Mouse (Mus musculus) layer of hippocampus, adult 9-10 months (tissue): ENCODE measurements around the gene Ptn.

Source experiments
- DNase-seq: peaks from one replicate; pipeline ENCODE4 v3.0.0; 2022; ENCODE audit warnings: low spot score

Gene Ptn

GRCm38 (mm10) chr6:36809747-36810285 is at the start of gene Ptn:
TSS of gene Ptn (minus strand) at chr6:36810220.
- no peak for DNase-seq

- DNase-seq, result no peak
Measured at GRCm38 (mm10) chr6:36858258-36859041, 48.4 kb upstream of the Ptn start.

DNA sequence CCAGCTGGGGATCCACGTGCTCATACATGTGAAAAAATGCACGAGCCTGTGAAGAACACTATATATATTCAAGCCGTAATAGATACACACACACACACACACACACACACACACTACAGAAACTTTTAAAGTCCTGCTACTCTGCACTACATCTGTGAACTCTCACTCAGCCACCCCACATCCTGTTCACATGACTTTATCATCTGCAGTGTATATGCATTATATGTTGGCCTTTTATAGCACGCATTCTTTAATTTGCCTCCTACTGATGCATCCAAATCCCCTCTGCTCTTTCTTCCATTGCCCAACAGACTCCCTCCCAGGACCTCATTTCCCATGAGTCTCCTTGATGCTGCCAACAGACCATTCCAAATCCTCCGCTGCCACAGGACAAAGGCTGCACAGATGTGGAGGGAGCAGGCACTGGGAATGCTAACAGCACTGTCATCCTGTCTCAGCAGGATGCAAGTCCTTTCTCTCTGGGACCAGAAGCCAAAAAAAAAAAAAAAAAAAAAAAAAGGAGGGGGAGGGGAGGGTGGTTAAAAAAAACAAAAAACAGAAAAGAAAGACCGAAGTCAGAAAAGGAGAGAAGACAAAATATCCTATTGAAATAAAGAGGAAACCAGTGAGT is 47.7 kb upstream of the Ptn start:
- DNase-seq, result no peak

DNA sequence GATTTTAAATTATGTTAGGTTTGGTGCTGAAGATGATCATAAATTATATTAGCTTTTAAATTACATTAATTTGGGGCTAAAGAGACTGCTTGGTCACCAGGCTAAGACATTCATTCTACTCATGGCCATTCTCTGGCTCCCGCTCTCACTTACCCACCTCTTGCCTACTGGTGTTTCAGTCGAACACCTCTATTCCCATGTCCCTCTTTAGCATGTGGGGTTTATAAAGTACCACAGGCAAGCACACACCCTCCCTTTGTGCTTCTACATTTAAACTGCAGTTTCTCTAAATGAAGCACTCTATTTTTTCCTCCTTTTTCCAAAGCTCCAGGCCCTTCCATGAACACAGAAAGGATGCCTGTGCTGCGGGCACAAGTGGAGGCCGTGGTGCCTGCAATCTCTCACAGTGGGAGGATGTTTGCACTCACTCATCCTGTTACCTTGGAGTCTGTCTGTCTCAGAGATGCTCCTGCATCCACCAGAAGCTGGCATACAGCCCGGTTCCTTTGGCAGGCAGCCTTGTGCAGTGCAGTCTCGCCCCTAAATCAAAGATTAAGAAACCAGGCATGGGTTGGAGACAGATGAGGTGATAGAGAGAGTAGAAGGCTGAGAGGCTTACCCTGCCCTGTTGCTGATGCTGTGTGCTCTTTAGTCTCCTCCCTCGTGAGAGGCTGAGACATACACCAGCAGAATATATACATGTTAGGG is 40.6 kb upstream of the Ptn start:
- DNase-seq, result peak; percentile 50

DNA sequence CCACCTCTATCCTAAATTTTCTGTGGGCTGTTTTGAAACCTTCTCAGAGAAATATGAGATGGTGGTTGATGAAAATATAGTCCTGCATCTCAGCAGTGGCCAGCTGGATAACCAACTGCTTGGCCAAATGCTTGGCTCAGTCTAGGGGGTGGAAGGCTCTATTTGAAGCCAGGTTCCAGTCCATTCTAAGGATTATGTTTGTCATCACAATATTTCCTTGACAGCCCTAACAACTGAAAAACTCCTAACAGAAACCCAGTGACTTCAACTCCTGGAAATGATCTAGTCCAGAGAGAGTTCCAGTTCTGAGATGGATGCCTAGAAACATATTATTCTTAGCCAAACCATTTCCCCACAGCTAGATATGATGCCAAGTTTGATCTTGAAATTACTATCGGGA is 35.3 kb upstream of the Ptn start:
- no peak for DNase-seq

DNA sequence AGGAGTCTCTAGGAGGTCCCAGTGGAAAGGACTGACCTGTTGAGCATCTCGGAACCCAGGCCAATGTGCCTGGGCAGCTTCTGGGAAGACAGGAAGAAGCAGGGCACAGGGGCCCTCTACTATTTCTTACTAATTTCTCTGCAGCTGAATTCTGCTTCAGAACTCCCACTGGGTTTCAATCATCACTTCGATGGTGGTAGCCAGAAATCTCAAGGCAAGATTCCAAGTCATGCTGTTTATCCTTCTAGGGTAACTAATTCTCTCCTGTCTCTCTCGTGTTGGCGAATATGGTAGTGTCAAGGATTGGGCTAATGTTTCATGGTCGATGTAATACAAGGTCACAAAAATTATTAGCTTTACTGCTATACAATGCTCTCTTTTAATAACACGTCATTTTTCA is 34.2 kb upstream of the Ptn start:
- DNase-seq, result no peak

DNA sequence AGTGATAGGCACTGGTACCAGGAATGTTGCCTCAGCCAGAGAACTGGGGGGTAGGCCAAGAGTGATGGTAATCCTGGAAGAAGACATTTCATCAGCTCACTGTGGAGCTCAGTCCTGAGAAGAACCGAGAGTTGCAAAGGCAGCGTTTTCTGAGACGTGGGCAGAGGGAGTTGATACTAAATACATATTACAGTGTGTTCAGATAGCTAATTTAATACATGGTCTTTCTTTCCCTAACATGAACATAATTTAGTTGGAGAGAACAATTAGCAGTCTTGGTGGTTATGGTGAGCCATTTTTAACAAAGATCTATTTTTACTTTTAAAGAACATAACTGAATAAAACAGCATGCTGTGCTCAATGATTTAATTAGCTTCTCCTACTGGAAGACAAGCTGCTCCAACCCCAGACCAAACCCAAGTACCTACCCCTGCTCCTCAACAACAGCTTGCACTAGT is 33.0 kb upstream of the Ptn start:
- peak; percentile 31 for DNase-seq

- DNase-seq, result no peak
Measured at GRCm38 (mm10) chr6:36842101-36842922, 32.3 kb upstream of the Ptn start.

- DNase-seq, result no peak
Measured at GRCm38 (mm10) chr6:36841701-36842100, 31.7 kb upstream of the Ptn start.

DNA sequence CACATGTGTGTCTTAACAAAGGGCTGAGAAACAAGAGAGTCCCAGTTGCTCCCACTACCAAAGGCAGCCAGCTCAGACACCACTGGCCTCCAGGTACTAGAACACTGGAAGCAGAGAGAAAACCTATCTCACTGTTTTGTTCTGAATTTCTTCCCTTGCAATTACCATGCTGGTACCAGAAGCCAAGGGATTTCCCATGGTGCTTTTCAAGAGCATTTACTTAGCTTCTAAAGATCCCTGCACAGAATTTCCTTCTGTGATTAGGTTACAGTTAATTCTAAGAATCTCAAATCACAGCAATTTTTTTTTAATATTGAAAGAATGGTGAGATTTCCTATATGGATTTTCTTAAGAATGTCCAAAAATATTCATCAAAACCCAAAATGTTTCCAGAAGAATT is 31.2 kb upstream of the Ptn start:
- no peak for DNase-seq

DNA sequence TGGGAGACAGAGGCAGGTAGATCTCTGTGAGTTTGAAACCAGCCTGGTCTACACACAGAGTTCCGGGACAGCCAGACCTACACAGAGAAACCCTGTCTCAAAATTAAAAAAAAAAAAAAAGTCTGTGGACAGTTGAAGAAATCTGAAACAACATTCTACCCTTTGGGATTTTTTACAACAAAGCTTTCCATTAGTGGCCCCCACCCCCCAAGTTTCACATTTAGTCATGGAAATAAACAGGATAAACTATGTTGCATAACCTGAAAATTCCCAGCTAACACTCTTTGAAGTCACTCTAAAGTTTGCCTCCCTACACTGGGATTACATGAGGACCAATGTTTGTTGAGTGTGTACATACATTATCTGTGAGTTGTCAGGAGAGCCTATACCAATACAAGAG is 28.7 kb upstream of the Ptn start:
- no peak for DNase-seq

DNA sequence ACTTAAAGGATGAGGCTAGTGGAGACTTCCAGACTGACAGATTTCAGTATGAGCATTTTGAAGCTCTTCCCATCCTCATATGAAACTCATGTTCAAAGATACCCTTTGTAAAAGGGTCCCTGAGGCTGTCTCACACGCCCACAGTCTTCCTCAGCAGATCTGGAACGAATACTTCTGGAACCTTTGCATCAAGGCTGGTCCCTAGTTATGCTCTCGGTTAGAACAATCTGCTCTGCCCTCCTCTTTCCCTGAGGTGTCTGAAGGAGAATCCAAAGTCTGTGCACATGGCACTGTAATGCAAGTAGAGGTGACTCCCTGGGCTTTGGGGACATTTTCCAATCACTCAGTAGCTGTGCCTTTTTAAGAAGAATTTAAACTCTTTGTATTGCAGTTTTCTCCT is 25.3 kb upstream of the Ptn start:
- no peak for DNase-seq

- DNase-seq, result no peak
Measured at GRCm38 (mm10) chr6:36834695-36835265, 24.8 kb upstream of the Ptn start.

GRCm38 (mm10) chr6:36832681-36833080 is 22.7 kb upstream of the Ptn start:
- no peak for DNase-seq

- DNase-seq, result no peak
Measured at GRCm38 (mm10) chr6:36832207-36832606, 22.2 kb upstream of the Ptn start.

DNA sequence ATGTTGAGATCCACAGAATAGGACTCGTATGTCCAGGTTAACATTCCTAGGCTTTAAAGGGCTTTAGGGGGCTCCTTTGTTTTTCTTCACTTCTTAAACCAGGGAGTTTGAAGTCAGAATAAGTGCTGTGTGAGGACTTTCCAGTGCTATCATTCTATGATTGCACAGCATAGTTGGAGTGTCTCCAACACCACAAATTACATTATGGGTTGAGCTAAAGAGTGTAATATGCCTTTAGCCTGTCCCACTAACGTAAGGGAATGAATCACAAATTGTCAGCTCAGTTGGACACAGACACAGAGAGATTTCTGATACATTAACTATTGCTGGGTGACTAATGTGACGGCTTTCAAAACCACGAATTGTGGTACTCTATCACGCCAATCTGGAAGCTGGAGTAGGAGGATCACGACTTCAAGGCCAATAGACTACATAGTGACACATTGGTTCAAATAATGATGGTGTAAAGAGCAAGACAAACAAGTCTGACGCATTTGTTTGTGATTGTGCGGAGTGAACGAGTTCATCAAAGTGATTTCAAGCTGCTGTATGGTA is 20.4 kb upstream of the Ptn start:
- DNase-seq, result no peak

DNA sequence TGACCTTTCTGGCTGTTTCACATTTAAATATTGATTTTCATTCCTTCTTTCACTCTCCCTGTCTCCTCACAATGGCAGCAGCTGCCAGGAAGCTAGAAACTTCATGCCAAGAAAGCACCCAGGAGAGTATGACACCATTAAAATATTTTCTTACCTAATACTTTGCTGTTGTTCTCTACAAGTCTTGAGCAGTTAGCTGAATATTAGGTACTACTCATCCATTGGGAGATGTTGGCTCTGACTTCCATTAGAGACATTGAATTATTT is 9.7 kb upstream of the Ptn start:
- no peak for DNase-seq

GRCm38 (mm10) chr6:36819019-36819783 is 9.2 kb upstream of the Ptn start:
- DNase-seq, result peak; percentile 89

- no peak for DNase-seq
Measured at GRCm38 (mm10) chr6:36818281-36819018, 8.4 kb upstream of the Ptn start.

DNA sequence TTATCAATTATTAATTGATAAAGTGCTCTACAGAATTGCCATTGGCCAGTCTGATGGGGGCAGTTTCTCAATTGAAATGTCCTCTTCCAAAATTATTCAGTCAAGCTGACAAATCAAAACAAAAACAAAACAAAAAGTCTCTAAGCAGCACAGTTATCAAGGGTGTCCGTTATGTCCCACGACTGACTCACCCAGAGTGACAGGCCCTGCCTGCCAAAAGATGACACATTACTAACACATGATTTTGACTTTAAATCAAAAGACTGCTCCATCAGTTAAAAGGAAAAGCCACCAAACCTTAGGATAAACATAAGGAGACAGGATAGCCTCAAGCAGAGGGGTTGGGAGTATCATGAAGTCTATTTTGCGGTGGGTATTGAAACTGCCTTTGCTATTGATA is 6.6 kb upstream of the Ptn start:
- DNase-seq, result no peak
